Mouse (Mus musculus): Measurements from ENCODE around the gene Gm11127. TPM values are rescaled to one million over a fixed set of nuclear protein-coding genes. Genes with fewer than 3 reads are reported as not detected.
"Not testable (repeated sequence)": the region's sequence is repeated elsewhere in the genome, so short reads cannot be mapped to it uniquely, and the experiment has no call there.

Gm11127 gene
- polyA plus RNA-seq, 1 experiment = 0.35 TPM

DNA sequence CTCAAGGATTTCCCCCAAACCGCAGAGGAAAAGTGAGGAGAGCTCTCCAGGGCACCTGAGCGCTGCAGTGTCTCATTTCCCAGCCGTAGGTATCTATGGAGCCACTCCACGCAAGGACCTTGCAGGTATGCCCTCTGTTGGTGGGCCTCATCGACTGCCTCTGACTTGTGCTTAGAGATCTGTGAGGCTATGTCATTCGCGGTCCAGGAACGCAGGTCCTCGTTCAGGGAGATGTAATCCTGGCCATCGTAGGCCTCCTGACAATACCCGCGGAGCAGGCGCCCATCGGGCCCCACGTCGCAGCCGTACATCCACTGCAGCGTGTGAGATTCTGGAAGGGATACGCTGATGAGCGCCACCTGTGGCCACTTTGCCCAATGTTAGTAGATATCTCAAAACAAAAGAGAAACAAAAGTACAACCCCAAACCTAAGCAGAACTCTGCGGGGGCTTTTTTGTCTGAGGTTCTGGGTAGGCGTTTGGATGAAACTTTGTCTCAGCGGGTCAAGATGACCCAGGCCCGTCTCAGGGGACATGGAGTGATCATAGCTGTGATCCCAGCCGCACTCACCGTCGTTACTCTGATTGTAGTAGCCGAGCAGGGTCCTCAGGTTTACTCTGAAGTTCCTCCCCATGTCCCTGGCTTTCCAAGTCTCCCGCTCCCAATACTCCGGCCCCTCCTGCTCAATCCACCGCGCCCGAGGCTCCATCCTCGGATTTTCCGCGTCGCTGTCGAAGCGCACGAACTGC, 26.4 kb downstream of the Gm11127 start:
- H3K4me1 ChIP-seq (ENCODE audit: control insufficient read depth, insufficient read depth, low read length); H3K27ac ChIP-seq (ENCODE audit: insufficient read depth, low read length): not testable (repeated sequence)
- TF ChIP-seq CTCF (IDR thresholded peaks at IDR 0.05; ENCODE audit: extremely low read depth, insufficient read depth, low read length) = peak; percentile 31; the same call in 1 of the 2 replicates
- H3K4me3 ChIP-seq (ENCODE audit: insufficient read depth, low read length) = peak overlapping the region; percentile 63

DNA sequence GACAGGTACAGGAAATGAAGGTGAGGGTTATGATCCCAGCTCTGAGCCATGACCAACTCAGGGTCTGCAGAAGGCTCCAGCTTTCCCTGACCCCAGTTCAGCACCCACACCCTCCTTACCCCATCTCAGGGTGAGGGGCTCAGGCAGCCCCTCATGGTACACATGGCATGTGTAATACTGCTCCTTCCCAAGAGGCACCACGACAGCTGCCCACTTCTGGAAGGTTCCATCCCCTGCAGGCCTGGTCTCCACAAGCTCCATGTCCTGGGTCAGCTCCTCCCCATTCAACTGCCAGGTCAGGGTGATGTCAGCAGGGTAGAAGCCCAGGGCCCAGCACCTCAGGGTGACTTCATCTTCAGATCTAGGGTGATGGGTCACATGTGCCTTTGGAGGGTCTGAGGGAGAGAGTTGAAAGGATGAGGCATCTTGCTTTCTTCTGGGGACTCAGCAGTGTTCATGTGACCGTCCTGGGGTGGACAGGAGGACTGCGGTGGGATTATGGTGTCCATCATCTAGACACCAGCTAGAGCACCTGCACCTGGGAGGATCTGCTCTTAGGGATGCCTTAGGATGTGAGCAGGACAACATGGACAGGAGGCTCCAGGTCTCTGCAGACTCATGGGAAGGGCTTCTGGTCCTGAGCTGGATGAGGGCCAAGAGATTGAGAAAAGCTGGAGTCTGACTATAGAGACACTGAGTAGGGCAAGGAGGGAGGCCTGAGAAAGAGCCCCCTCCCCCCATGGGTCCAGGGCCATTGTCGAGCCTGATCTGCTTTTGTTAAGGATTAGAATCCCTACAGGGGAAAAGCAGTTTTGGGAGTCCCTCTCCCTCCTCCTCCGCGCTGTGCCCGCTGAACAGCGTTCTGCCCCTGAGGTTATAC, 27.2 kb downstream of the Gm11127 start:
- peak overlapping the region; percentile 63 for H3K4me3 ChIP-seq (ENCODE audit: insufficient read depth, low read length)
- not testable (repeated sequence) for H3K27ac ChIP-seq (ENCODE audit: insufficient read depth, low read length); H3K4me1 ChIP-seq (ENCODE audit: control insufficient read depth, insufficient read depth, low read length)

DNA sequence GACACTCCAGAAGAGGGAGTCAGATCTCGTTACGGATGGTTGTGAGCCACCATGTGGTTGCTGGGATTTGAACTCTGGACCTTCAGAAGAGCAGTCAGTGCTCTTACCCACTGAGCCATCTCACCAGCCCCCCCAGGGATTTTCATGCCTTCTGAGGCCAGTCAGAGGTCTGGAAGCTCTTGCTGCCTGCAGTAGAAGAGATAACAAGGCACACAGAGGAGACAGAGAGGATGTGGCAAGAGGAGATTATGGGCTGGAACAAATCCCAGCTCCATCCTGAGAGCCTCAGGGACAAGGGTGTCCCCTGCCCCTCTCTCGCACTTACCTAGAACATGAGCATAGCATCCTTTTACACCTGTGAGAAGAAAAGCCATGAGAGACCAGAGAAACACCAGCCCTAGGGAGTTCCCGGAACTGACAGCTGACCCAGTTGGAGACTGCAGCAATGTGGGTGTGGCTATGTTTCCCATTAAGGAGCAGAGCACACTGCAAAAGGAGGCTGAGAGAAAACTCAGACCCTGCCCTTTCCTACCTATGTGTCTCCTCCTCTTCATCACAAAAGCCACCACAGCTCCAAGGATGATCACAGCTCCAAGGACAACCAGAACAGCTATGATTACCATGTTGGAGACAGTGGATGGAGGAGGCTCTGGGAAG, 28.0 kb downstream of the Gm11127 start:
- H3K4me3 ChIP-seq (ENCODE audit: insufficient read depth, low read length); H3K4me1 ChIP-seq (ENCODE audit: control insufficient read depth, insufficient read depth, low read length); H3K27ac ChIP-seq (ENCODE audit: insufficient read depth, low read length): not testable (repeated sequence)

GRCm38 (mm10) chr17:36028879-36029619, 29.1 kb downstream of the Gm11127 start:
- H3K4me3 ChIP-seq (ENCODE audit: insufficient read depth, low read length) = no peak overlapping the region
- H3K4me1 ChIP-seq (ENCODE audit: control insufficient read depth, insufficient read depth, low read length) = peaks cover 4% of the 10 kb centered on the region
- TF ChIP-seq CTCF (IDR thresholded peaks at IDR 0.05; ENCODE audit: extremely low read depth, insufficient read depth, low read length) (no peak), POLR2A (IDR thresholded peaks at IDR 0.05; ENCODE audit: extremely low read depth, insufficient read depth, low read length) (no peak)
- H3K27ac ChIP-seq (ENCODE audit: insufficient read depth, low read length) = no peak overlapping the region

DNA sequence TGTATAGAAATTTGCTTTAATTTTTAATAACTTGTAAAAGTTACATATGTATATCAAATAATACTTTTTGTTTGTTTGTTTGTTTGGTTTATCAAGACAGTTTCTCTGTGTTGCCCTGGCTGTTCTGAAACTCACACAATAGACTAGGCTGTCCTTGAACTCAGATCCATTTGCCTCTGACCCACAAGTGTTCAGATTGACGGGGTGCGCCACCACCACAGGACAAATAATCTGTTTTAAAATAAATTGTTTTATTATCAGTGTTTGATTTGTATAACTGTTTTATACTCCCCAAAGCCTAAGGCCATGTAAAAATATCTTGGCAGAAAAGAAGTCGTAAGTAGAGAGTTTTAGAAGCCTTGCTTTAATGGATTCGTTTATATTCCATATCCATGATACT, 30.5 kb downstream of the Gm11127 start:
- peaks cover 6% of the 10 kb centered on the region for H3K4me1 ChIP-seq (ENCODE audit: control insufficient read depth, insufficient read depth, low read length)

DNA sequence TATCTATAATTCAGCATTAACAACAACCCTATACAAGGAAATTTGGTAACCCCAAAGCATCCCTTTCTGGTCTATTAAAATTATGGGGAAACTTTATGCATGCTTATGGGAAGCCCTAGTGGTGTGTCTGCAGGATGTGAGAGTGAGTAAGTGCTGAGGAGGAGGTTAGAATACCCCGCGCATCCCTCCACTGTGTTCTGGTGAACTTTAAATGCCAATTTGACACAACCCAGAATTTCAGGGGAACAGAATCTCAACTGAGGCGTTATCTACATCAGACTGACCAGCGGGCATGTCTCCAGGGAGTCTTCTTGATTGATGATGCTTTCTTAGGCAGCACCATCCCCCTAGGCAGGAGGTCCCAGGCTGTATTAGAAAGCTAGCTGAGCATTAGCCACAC, 32.3 kb downstream of the Gm11127 start:
- Histone ChIP-seq H3K27ac (ENCODE audit: insufficient read depth, low read length) (no peak overlapping the region), H3K4me3 (ENCODE audit: insufficient read depth, low read length) (no peak overlapping the region), H3K4me1 (ENCODE audit: control insufficient read depth, insufficient read depth, low read length) (peaks cover 4% of the 10 kb centered on the region)
- TF ChIP-seq POLR2A (IDR thresholded peaks at IDR 0.05; ENCODE audit: extremely low read depth, insufficient read depth, low read length) (no peak), CTCF (IDR thresholded peaks at IDR 0.05; ENCODE audit: extremely low read depth, insufficient read depth, low read length) (no peak)

More for the DNA sequence above, 30.5 kb downstream of the Gm11127 start:
- no peak overlapping the region for H3K4me3 ChIP-seq (ENCODE audit: insufficient read depth, low read length)
- no peak overlapping the region for H3K27ac ChIP-seq (ENCODE audit: insufficient read depth, low read length)
- TF ChIP-seq CTCF (IDR thresholded peaks at IDR 0.05; ENCODE audit: extremely low read depth, insufficient read depth, low read length) (no peak), POLR2A (IDR thresholded peaks at IDR 0.05; ENCODE audit: extremely low read depth, insufficient read depth, low read length) (no peak)

GRCm38 (mm10) chr17:36025197-36025596, 33.0 kb downstream of the Gm11127 start:
- TF ChIP-seq POLR2A (IDR thresholded peaks at IDR 0.05; ENCODE audit: extremely low read depth, insufficient read depth, low read length) (no peak), CTCF (IDR thresholded peaks at IDR 0.05; ENCODE audit: extremely low read depth, insufficient read depth, low read length) (no peak)
- Histone ChIP-seq H3K27ac (ENCODE audit: insufficient read depth, low read length) (no peak overlapping the region), H3K4me1 (ENCODE audit: control insufficient read depth, insufficient read depth, low read length) (peaks cover 4% of the 10 kb centered on the region), H3K4me3 (ENCODE audit: insufficient read depth, low read length) (no peak overlapping the region)

DNA sequence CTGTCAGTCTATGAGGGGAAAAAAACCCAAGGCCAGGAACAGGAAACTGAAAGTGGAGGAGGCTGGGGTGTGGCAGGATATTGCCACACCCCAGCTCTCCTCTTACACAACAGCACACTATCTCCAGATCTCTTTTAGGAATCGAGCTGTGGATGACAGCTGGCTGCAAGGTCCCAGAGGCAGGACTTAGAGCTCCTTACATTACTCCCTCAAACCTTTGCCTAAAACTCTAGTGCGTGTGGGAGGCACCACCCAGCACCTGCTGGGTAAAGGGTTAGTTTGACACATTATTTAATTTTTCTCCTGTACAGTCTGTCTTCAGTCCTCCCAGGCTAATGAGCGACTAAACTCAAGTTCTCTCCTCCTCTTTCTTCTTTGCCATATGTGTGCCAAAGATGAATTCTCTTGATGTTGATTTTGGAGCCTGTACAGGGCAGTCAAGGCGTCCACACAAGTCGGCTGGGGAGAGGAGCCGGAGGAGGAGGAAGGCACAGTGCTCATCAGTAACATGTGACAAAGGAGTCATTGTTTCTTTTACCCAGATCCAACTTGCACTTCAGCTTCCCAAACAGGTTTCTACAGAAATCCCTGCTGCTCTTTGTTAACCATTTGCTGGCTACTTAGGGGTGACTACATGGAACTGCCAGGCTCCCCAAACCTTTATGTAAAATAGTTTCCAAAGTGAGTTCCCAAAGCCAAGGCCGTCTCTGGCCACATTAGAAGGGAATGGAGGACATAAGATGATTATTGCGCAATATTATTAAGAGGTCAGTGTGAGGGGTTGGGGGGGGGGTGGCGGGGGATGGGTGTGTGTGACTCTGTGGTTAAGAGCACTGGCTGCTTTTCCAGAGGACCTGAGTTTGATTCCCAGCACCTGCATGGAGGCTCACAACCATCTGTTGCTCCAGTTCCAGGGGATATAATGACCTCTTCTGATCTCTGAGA, 34.2 kb downstream of the Gm11127 start:
- TF ChIP-seq CTCF (IDR thresholded peaks at IDR 0.05; ENCODE audit: extremely low read depth, insufficient read depth, low read length) = no peak
- Histone ChIP-seq H3K4me3 (ENCODE audit: insufficient read depth, low read length) (no peak overlapping the region), H3K4me1 (ENCODE audit: control insufficient read depth, insufficient read depth, low read length) (peaks cover 4% of the 10 kb centered on the region), H3K27ac (ENCODE audit: insufficient read depth, low read length) (peak overlapping the region; percentile 56)

DNA sequence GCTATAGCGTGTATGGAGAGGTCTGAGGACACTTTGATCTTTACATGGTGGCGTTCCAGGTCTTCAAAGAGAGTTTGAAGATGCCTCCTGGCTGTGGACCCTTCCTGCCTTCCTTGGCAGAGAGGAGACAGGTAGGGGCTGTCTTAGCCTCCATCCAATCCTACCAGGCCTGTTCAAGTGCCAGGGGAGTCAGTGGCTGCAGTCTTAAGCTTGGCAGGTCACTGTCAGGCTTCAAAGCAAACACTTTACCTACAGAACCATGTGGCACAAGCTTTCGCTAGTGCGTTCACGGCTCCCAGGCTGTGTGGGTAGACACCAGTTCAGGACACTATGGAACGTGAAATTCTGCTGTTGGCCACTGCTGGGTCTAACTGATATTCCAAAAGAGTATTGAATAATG, 35.2 kb downstream of the Gm11127 start:
- Histone ChIP-seq H3K27ac (ENCODE audit: insufficient read depth, low read length) (no peak overlapping the region), H3K4me3 (ENCODE audit: insufficient read depth, low read length) (no peak overlapping the region), H3K4me1 (ENCODE audit: control insufficient read depth, insufficient read depth, low read length) (peaks cover 4% of the 10 kb centered on the region)
- TF ChIP-seq POLR2A (IDR thresholded peaks at IDR 0.05; ENCODE audit: extremely low read depth, insufficient read depth, low read length) = no peak
- no peak for TF ChIP-seq CTCF (IDR thresholded peaks at IDR 0.05; ENCODE audit: extremely low read depth, insufficient read depth, low read length)
